Mouse (Mus musculus): ENCODE data around the gene Wdr45.

GRCm38 (mm10) chrX:7665739-7666502, 48.2 kb upstream of the Wdr45 start:
- TF ChIP-seq CTCF (IDR thresholded peaks at IDR 0.05; ENCODE audit: extremely low read depth, insufficient read length, insufficient replicate concordance, low read depth, low read length) = no peak
- no peak for TF ChIP-seq POLR2A (IDR thresholded peaks at IDR 0.05; ENCODE audit: low read depth, low read length)

Measured in small intestine, adult 2 months (tissue).